Mouse (Mus musculus): Measurements from ENCODE around the gene Gbp5.

- no peak for TF ChIP-seq EP300 (optimal IDR thresholded peaks at IDR 0.05)
- no peak for TF ChIP-seq CTCF (IDR thresholded peaks at IDR 0.05; ENCODE audit: low read depth)
These were observed 1.4 kb downstream of the Gbp5 start for GRCm38 (mm10) chr3:142495146-142495655.
